Mouse (Mus musculus) ES-E14 (cell line): Measurements from ENCODE around the gene Rnf212.

Experiments
- HCFC1 ChIP-seq: IDR thresholded peaks from 2 replicates; pipeline ENCODE4 v1.6.1; 2012; ENCODE audit warnings: low read length, inconsistent platforms, borderline replicate concordance; ENCODE audit not compliant: insufficient read depth
- ZC3H11A ChIP-seq: IDR thresholded peaks from 2 replicates; pipeline ENCODE4 v1.6.1; 2012; ENCODE audit warnings: low read depth, mild to moderate bottlenecking, inconsistent platforms, low read length, borderline replicate concordance
- ZNF384 ChIP-seq: IDR thresholded peaks from 2 replicates; pipeline ENCODE4 v1.6.1; 2012; ENCODE audit warnings: low read depth, low read length, inconsistent platforms

GRCm38 (mm10) chr5:108689091-108689490 is 85.7 kb downstream of the Rnf212 start:
- no peak for TF ChIP-seq ZC3H11A
- TF ChIP-seq ZNF384 = no peak
- no peak for TF ChIP-seq HCFC1
